Mouse (Mus musculus) liver (tissue): ENCODE data around the gene Ace.

Source experiments
- DNase-seq: peaks from one replicate; pipeline ENCODE4 v3.0.0-alpha.2; 2020; ENCODE audit warnings: mixed read lengths

The Ace gene

GRCm38 (mm10) chr11:105967741-105968574 lies at the start of gene Ace:
Ace (plus strand) TSS chr11:105967945.
- DNase-seq = peak; percentile 30

DNA sequence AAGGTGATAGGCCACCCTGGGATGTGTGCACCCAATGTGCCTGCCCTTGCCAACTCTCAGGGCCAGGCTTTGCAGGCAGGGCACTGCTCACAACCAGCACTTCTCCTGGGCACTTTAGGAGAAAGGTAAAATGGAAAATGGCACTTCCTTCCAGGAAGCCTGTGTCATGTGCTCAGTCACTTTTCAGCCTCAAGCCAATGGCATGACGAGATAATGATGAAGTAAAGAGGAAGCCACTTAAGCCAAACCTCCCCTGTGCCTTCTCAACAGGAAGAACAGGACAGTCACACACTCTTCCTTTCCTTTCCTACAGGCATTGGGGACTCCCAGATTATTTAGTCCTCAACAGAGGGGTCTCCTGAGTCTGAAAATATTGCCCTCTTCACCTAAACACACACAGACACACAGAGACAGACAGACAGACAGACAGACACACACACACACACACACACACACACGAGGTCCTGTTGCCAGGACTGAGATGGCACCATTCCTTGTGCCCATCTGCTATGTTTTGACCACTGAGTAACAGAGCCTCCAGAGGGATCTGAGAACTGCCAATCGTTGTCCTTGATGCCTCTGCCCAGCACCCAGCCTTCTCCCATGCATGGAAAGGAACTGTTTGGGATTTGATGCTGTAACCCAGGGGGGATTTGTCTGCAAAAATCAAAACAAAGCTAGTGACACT lies 47.5 kb upstream of the Ace start:
- no peak for DNase-seq

DNA sequence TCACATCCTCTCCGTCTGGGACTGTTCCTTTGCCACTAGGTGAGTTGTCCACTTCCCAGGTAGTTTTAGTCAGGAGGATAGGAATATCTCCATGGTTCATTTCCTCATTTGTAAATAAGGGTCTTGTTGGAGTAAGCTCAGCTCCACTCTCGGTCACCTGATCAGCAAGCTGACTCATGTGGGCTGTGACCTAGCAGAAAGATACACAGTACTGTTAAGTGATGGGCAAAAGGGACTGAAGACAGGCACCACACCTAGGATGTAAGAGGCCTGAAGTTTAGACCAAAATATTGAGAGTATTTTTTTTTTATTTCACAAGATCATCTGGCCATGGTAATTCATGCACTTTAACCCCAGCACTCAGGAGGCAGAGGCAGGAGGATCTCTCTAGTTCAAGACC lies 46.9 kb upstream of the Ace start:
- DNase-seq = no peak

- DNase-seq = no peak
Observed at GRCm38 (mm10) chr11:105921275-105921674, 46.5 kb upstream of the Ace start.

DNA sequence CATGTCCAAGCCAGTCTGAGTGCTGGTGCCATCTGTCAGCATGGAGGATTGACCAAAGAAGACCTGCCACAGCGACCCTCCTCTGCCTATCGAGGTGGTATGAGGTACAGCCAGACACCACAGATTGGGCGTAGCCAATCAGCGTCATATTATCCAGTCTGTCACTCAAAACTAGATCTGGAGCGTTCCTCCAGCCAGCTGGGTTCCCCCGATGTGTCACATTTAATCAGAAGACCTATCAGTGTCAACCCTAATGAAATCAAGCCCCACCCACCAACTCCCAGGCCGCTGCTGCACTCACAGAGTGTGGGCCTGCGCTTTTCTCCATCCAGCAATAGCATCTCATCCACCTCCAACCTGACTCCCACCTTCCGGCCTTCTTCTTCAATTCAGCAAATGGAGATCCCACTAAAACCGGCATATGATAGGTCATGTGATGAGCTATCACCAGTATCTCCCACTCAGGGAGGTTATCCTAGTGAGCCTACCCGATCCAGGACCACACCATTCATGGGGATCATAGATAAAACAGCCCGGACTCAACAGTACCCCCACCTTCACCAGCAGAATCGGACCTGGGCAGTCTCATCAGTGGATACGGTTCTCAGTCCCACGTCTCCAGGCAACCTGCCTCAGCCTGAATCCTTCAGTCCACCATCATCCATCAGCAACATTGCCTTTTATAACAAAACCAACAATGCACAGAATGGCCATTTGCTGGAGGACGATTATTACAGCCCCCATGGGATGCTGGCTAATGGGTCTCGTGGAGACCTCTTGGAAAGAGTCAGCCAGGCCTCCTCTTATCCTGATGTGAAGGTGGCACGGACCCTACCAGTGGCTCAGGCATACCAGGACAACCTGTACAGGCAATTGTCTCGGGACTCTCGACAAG lies 44.7 kb upstream of the Ace start:
- no peak for DNase-seq

DNA sequence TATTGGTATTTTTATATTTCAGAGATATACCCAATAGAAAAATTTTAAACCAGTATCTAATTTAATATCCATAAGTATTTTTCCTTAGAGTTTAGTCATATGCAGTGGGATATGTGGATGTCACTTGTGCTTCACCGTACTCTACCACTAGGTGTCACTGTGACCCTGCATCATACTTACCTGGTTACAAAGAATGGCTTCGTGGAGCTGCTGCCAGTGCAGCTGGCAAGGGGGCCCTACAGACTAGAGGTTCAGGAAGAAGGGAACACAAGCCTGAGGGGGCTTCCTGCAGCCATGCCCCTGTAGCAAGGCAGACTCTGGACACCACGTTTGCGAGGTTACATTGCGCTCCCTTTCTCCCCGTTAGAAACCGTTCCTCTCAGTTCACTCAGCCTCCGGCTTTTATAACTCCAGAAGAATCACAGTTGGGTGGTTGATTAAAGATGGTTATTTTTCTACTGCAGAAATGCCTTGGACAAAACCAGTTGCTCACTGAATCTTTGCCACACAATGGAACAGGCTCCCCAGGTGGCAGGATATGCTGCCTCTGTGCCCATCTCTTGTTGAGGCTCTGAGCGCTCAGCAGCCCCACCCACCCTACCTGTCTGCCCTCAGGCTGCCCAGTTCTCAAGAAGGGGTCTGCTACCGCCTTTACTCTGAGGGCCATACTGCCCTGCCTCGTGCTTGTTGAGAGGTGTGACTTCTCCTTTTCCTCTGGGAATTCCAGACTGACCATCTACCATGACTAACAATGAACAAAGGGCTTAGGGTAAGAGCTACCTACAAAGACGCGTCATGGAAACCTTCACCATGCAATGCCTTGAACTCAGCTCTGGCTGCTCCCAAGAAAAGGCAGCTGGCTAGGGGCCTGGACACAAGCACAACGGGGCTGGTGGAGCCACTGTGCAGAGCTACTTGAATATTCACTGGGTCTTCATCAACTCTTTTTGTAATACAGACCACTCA lies 40.4 kb upstream of the Ace start:
- DNase-seq = peak; percentile 67

DNA sequence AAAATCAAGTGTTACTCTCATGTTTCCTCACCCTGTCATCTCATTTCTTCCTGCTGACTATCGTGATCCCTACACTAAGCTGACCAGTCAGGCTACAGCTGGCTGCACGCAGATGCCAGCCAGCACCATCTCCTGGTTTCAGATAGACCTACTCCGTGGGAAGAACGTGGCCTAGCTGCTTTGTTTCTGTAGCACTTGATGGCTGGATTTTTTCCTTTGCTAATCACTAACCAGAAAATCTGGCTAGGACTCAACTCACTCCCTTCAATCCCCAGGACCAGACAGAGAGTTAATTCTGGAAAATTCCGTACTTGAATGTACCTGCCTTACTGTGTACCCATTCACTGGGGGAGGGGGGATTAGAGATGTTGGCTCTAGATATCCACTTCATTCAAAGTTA lies 39.6 kb upstream of the Ace start:
- no peak for DNase-seq

DNA sequence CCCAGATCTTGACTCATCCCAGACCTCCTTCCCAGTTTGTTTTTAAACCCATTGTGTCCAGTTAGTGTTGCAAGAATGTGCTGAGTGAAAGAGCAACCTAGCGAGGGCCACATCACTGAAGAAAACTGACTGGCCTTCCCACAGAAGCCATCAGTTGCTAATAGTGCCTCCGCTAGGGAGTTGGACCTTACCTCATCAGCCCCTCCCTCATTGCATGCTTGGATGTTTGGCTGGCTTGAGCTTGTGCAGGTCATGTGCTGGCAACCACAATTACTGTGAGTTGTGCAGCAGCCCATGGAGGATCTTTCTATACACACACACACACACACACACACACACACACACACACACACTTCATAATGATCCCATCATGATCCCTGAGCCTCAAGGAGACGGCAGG lies 36.4 kb upstream of the Ace start:
- no peak for DNase-seq

DNA sequence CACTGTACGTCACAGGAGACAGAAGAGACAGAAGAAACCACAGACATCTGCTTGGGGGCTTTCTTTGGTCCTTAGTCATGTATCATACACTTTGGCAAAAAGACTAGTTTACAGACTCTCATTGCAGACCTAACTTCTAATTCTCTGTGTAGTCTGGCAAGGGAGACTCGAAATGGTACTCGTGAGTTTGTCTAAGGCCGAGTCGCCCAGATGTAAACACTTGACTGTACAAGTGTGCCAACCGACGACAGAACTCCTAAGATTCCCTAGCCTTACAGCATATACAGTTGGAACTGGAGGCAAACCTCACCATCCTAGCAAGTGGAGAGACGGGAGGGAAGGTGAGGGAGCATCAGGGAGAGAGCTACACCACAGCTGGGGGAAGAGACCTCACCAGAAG lies 34.0 kb upstream of the Ace start:
- no peak for DNase-seq

- no peak for DNase-seq
Observed at GRCm38 (mm10) chr11:105934303-105934711, 33.4 kb upstream of the Ace start.

- DNase-seq = no peak
Observed at GRCm38 (mm10) chr11:105934816-105935215, 32.9 kb upstream of the Ace start.

DNA sequence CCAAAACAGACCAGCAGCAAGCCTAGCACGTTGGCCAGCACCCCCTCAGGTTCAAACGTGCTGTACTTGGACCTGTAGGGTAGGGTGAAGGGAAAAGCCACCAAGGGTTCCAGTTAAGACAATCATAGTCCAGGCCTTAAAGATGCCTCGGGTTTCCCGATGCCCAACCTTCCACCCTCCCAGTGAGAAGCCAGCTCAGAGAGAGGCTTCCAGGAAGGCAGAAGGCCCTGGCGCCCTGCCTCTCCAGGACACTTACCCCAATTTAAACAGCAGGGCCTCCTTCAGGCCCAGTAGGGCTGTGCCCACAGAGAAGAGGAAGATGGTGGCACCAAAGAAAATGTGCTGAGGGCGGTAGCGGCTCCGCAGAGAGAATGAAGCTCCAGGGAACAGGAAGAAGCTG lies 32.2 kb upstream of the Ace start:
- no peak for DNase-seq

GRCm38 (mm10) chr11:105936200-105936599 lies 31.5 kb upstream of the Ace start:
- no peak for DNase-seq

DNA sequence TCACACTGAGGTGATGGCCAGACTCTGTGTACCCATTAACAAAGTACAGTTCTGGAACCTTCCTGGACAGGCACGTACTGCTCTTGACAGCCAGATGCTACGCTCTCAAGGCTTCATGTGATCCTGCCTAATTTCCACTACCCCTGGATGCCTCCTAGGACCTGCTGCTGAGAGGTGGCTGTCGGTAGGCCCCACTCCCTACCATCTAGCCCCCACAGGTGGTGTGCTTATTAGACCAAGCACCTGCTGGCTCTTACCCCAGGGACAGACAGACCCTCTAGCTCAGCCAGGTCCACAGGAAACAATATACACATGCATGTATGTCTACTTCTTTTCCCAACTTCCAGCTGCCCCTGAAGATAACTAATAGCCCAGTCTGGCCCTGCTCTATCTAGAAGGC lies 30.8 kb upstream of the Ace start:
- DNase-seq = no peak

GRCm38 (mm10) chr11:105938771-105939170 lies 29.0 kb upstream of the Ace start:
- no peak for DNase-seq

- no peak for DNase-seq
Observed at GRCm38 (mm10) chr11:105941973-105942372, 25.8 kb upstream of the Ace start.

- DNase-seq = no peak
Observed at GRCm38 (mm10) chr11:105943133-105944102, 24.3 kb upstream of the Ace start.

- DNase-seq = peak; percentile 63
Observed at GRCm38 (mm10) chr11:105944126-105944621, 23.6 kb upstream of the Ace start.

GRCm38 (mm10) chr11:105944770-105945672 lies 22.7 kb upstream of the Ace start:
- no peak for DNase-seq
